ENCODE assay signal across 12 mouse cellular contexts in the genomic region with DNA sequence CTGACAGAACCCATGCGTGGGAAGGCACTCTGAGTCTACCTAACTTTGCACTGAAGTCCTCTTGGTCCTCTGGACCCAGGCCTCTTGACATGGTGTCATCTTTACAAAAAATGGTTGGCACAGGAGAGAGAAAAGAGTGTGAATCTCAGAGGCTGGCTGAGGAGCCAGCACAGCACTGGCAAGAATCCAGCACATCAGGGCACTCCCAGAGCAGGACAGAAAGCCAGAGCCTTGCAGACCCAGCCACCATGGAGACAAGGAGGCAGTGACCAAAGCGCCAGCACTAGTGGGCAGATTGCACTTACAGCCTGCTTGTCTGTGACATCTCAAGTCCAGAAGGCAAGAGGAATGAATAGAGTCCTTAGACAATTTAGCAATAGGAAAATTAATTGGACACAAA.
"Had no signal": no experiment of that assay in that cellular context is flagged by ENCODE, and none has a peak within 500 bp of the region (broad histone marks: within the 10 kb centered on the region; RNA-seq: fewer than 3 reads in every experiment).

No protein-coding gene starts in this region.

- ATAC-seq: liver, postnatal 0 days; lung, postnatal 0 days had no signal

- DNase-seq: kidney, adult 18-20 months; kidney, adult 9 months; kidney, postnatal 14 days; kidney, postnatal 4 days; liver, postnatal 0 days; lung, embryonic 14.5 days; midbrain, embryonic 14.5 days; retina, postnatal 1 day; right cerebral cortex, postnatal 25 days; spleen, adult 18-20 months; thymus, postnatal 36 days had no signal
